Mouse (Mus musculus): ENCODE measurements around the gene Cry1. TPM values are rescaled to one million over a fixed set of nuclear protein-coding genes. Genes with fewer than 3 reads are reported as not detected.

Cry1 gene
- polyA plus RNA-seq (2015; fragmentation: Nextera tagmentation; extraction: Ambion mirVana): 19.8 and 22.1 TPM in 2 replicates

- Histone ChIP-seq H3K27ac (ENCODE audit: low read length) (peak within 1 kb of the TSS; percentile 95), H3K4me2 (ENCODE audit: low read depth, low read length) (peak within 1 kb of the TSS; percentile 93), H3K27me3 (ENCODE audit: control insufficient read depth, insufficient read depth, low read length) (no peaks in the 10 kb centered on the region), H3K4me3 (replicated peaks; ENCODE audit: low read length) (peak within 1 kb of the TSS; percentile 84), H3K9me3 (replicated peaks; ENCODE audit: control insufficient read depth, low read length) (no peaks in the 10 kb centered on the region), H3K9ac (ENCODE audit: low read length) (peak within 1 kb of the TSS; percentile 88), H3K4me1 (ENCODE audit: control insufficient read depth, insufficient read depth, low read length) (peaks cover 12% of the 10 kb centered on the region), H3K36me3 (ENCODE audit: control insufficient read depth, insufficient read depth, low read length) (no peaks in the 10 kb centered on the region)
- under 1% methylated on average over 71 of the region's 75 CpGs for WGBS
- peak; percentile 96 for ATAC-seq (ENCODE audit: insufficient read depth, low FRiP score)
These were observed at the start of gene Cry1 for GRCm38 (mm10) chr10:85184964-85185608. TSS of gene Cry1 (minus strand) at chr10:85185064.

DNA sequence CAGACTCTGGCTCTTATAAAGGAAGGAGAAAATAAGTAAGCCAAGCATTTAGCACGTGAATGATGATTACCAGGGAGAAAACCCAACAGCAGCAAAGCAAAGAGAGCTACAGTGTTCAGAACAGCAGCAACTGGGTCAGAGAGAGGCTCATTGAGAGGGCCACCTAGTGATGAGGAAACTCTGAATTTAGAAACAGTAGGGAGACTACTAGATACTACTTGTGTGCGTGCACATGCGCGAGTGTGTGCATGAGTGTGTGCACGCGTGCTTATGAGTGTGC lies 36.8 kb upstream of the Cry1 start:
- H3K36me3 ChIP-seq (ENCODE audit: control insufficient read depth, insufficient read depth, low read length): no peaks in the 10 kb centered on the region
- no peaks in the 10 kb centered on the region for H3K4me1 ChIP-seq (ENCODE audit: control insufficient read depth, insufficient read depth, low read length)
- no peaks in the 10 kb centered on the region for H3K27me3 ChIP-seq (ENCODE audit: control insufficient read depth, insufficient read depth, low read length)
- H3K9me3 ChIP-seq (replicated peaks; ENCODE audit: control insufficient read depth, low read length): no peaks in the 10 kb centered on the region
- no peak overlapping the region for H3K27ac ChIP-seq (ENCODE audit: low read length)
- 85% methylated on average over 6 of the region's 6 CpGs for WGBS
- H3K4me3 ChIP-seq (replicated peaks; ENCODE audit: low read length): no peak overlapping the region
- ATAC-seq (ENCODE audit: insufficient read depth, low FRiP score): no peak
- H3K4me2 ChIP-seq (ENCODE audit: low read depth, low read length): no peak overlapping the region
- H3K9ac ChIP-seq (ENCODE audit: low read length): no peak overlapping the region

DNA sequence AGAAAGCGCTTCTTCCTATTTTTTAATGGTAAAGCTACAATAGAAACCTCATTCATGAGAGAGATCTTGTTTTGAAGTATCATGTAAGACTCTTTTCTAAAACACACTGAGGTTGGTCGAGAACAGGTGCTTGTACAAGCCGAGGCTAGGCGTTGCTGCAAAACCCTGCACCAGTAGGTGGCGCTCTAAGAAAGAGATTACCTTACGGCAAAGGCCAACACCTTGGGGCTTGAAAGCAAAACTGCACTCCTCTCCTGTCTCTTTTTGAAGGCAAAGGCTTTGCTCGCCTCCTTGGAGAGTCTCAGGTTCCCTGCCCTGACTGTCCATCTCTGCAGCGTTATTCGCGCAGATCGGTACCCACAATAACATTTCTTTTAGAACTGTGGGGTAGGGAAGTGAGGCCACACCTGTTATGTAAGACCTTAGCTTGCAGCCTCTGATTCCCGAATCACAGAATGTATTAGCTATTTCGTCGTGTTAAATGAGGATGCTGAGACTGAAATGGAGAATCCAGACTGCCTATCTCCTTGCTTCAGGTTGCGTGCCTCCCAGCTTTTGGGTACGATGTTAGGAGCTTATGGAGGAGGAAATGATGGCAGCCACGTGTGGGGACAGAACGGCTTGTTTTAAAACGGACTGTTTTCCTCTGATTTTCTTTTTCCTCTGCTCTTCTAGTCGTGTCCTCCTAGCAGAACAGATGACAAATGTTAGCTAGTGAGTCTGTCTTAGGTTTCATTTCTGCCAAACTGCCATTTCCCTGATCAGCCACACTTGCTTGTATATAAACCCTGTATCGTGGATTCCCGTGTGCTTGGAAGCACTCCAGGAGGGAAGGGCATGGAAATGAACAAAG lies 36.3 kb upstream of the Cry1 start:
- H3K9me3 ChIP-seq (replicated peaks; ENCODE audit: control insufficient read depth, low read length): no peaks in the 10 kb centered on the region
- no peak overlapping the region for H3K27ac ChIP-seq (ENCODE audit: low read length)
- H3K27me3 ChIP-seq (ENCODE audit: control insufficient read depth, insufficient read depth, low read length): no peaks in the 10 kb centered on the region
- H3K4me1 ChIP-seq (ENCODE audit: control insufficient read depth, insufficient read depth, low read length): no peaks in the 10 kb centered on the region
- H3K36me3 ChIP-seq (ENCODE audit: control insufficient read depth, insufficient read depth, low read length): no peaks in the 10 kb centered on the region
- no peak overlapping the region for H3K9ac ChIP-seq (ENCODE audit: low read length)
- peak overlapping the region; percentile 15; the same call in 1 of the 2 replicates for H3K4me2 ChIP-seq (ENCODE audit: low read depth, low read length)
- no peak overlapping the region for H3K4me3 ChIP-seq (replicated peaks; ENCODE audit: low read length)
- 30% methylated on average over 22 of the region's 22 CpGs for WGBS
- ATAC-seq (ENCODE audit: insufficient read depth, low FRiP score): no peak

DNA sequence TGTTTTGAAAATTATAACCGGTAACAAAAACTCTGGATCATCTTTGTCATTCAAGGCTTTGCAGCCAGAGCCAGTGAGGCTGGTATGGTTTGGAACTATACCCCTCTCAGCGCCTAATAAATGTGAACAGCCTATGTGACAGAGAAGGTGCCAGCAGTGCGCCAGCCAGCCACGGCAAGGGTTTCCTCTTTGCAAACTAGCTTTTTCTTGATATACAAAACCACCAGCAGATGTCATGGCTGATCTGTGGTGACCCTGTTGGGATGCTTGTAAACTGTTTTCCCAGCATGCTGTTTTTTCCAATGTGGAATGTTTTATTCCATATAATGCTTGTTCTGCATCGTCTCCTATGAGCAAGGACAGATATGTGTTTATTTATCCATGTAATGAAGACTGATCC lies 30.0 kb upstream of the Cry1 start:
- Histone ChIP-seq H3K9ac (ENCODE audit: low read length) (no peak overlapping the region), H3K9me3 (replicated peaks; ENCODE audit: control insufficient read depth, low read length) (no peaks in the 10 kb centered on the region; the same call in 1 of the 2 replicates), H3K4me1 (ENCODE audit: control insufficient read depth, insufficient read depth, low read length) (no peaks in the 10 kb centered on the region), H3K27ac (ENCODE audit: low read length) (no peak overlapping the region), H3K27me3 (ENCODE audit: control insufficient read depth, insufficient read depth, low read length) (no peaks in the 10 kb centered on the region), H3K4me3 (replicated peaks; ENCODE audit: low read length) (no peak overlapping the region), H3K4me2 (ENCODE audit: low read depth, low read length) (no peak overlapping the region), H3K36me3 (ENCODE audit: control insufficient read depth, insufficient read depth, low read length) (no peaks in the 10 kb centered on the region)
- 72% methylated on average over 5 of the region's 5 CpGs for WGBS
- no peak for ATAC-seq (ENCODE audit: insufficient read depth, low FRiP score)

- no peaks in the 10 kb centered on the region for H3K36me3 ChIP-seq (ENCODE audit: control insufficient read depth, insufficient read depth, low read length)
- no peak for ATAC-seq (ENCODE audit: insufficient read depth, low FRiP score)
- H3K4me3 ChIP-seq (replicated peaks; ENCODE audit: low read length): no peak overlapping the region
- H3K27me3 ChIP-seq (ENCODE audit: control insufficient read depth, insufficient read depth, low read length): no peaks in the 10 kb centered on the region
- H3K9me3 ChIP-seq (replicated peaks; ENCODE audit: control insufficient read depth, low read length): no peaks in the 10 kb centered on the region; the same call in 1 of the 2 replicates
- no peak overlapping the region for H3K4me2 ChIP-seq (ENCODE audit: low read depth, low read length)
- no peaks in the 10 kb centered on the region for H3K4me1 ChIP-seq (ENCODE audit: control insufficient read depth, insufficient read depth, low read length)
- H3K9ac ChIP-seq (ENCODE audit: low read length): no peak overlapping the region
- WGBS: 87% methylated on average over 5 of the region's 5 CpGs
- no peak overlapping the region for H3K27ac ChIP-seq (ENCODE audit: low read length)
These were observed 26.8 kb upstream of the Cry1 start for GRCm38 (mm10) chr10:85211673-85212072.

DNA sequence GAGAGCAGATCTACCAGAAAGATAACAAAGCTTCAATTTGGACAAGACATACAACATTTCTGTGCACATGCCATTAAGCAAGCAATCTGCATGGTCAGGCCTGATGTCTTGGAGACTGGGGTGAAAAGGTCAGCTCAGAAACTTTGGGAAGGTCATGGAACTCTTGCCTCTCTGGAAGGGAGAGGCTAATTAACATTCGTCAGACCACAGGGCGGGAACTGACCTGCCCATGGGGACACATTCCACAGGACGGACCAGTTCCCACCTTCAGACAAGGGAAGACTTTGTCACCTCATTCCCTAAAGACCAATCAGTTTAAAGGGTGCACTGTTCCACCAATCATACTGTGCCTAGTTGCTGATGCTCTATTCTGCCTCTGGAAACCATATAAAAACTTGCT lies 25.3 kb upstream of the Cry1 start:
- H3K9ac ChIP-seq (ENCODE audit: low read length): no peak overlapping the region
- H3K27ac ChIP-seq (ENCODE audit: low read length): no peak overlapping the region
- WGBS: 74% methylated on average over 3 of the region's 3 CpGs
- no peak for ATAC-seq (ENCODE audit: insufficient read depth, low FRiP score)
- H3K4me3 ChIP-seq (replicated peaks; ENCODE audit: low read length): no peak overlapping the region
- no peaks in the 10 kb centered on the region for H3K27me3 ChIP-seq (ENCODE audit: control insufficient read depth, insufficient read depth, low read length)
- no peak overlapping the region for H3K4me2 ChIP-seq (ENCODE audit: low read depth, low read length)
- H3K4me1 ChIP-seq (ENCODE audit: control insufficient read depth, insufficient read depth, low read length): no peaks in the 10 kb centered on the region
- H3K9me3 ChIP-seq (replicated peaks; ENCODE audit: control insufficient read depth, low read length): no peaks in the 10 kb centered on the region; the same call in 1 of the 2 replicates
- H3K36me3 ChIP-seq (ENCODE audit: control insufficient read depth, insufficient read depth, low read length): no peaks in the 10 kb centered on the region

DNA sequence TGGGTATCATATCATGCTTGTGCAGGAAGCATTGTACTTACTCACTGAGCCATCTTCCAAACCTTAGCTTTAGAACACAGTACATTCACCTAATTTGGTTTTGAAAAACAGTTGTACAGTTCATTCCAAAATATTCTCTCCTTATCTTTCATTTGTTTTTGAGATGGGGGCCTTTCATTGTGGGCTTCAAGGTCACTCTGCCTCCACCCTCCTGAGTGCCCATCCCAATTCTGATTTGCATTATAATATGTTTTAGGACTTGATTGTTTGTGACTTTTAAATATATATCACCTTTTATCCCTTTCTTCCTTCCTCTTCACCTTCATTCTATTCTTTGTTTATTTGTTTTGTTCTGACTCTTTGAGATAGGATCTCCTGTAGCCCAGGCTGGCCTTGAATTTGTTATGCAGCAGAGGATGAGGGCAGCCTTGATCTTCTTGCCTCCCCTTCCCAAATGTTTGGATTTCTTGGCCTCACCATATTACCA lies 24.3 kb upstream of the Cry1 start:
- H3K9me3 ChIP-seq (replicated peaks; ENCODE audit: control insufficient read depth, low read length): no peaks in the 10 kb centered on the region; the same call in 1 of the 2 replicates
- H3K4me1 ChIP-seq (ENCODE audit: control insufficient read depth, insufficient read depth, low read length): no peaks in the 10 kb centered on the region
- H3K4me2 ChIP-seq (ENCODE audit: low read depth, low read length): no peak overlapping the region
- no peak overlapping the region for H3K9ac ChIP-seq (ENCODE audit: low read length)
- no peaks in the 10 kb centered on the region for H3K27me3 ChIP-seq (ENCODE audit: control insufficient read depth, insufficient read depth, low read length)
- H3K4me3 ChIP-seq (replicated peaks; ENCODE audit: low read length): no peak overlapping the region
- H3K27ac ChIP-seq (ENCODE audit: low read length): no peak overlapping the region
- no peaks in the 10 kb centered on the region for H3K36me3 ChIP-seq (ENCODE audit: control insufficient read depth, insufficient read depth, low read length)
- ATAC-seq (ENCODE audit: insufficient read depth, low FRiP score): no peak

DNA sequence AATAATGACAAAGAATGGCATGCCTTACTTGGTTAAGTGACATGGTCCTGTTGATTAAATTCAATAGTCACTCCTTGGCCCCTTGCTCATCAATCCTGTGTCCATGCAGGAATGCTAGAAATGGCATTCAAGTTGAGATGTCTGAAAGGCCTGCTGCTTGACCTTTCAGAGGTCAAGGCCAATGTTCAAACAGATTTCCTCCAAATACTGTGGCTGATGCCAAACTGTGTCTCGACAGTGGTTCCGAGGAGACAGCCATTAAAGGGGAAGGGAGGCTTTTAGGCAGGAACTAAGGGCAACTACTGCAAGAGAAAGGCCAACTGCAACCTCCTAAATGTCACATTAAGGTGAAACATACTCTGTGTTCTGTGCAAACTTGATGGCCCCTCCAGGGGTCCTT lies 20.5 kb upstream of the Cry1 start:
- Histone ChIP-seq H3K27me3 (ENCODE audit: control insufficient read depth, insufficient read depth, low read length) (no peaks in the 10 kb centered on the region), H3K36me3 (ENCODE audit: control insufficient read depth, insufficient read depth, low read length) (no peaks in the 10 kb centered on the region), H3K4me1 (ENCODE audit: control insufficient read depth, insufficient read depth, low read length) (no peaks in the 10 kb centered on the region), H3K9me3 (replicated peaks; ENCODE audit: control insufficient read depth, low read length) (no peaks in the 10 kb centered on the region), H3K4me3 (replicated peaks; ENCODE audit: low read length) (no peak overlapping the region), H3K4me2 (ENCODE audit: low read depth, low read length) (no peak overlapping the region), H3K9ac (ENCODE audit: low read length) (no peak overlapping the region), H3K27ac (ENCODE audit: low read length) (no peak overlapping the region)
- 40% methylated on average over 2 of the region's 2 CpGs for WGBS
- no peak for ATAC-seq (ENCODE audit: insufficient read depth, low FRiP score)

DNA sequence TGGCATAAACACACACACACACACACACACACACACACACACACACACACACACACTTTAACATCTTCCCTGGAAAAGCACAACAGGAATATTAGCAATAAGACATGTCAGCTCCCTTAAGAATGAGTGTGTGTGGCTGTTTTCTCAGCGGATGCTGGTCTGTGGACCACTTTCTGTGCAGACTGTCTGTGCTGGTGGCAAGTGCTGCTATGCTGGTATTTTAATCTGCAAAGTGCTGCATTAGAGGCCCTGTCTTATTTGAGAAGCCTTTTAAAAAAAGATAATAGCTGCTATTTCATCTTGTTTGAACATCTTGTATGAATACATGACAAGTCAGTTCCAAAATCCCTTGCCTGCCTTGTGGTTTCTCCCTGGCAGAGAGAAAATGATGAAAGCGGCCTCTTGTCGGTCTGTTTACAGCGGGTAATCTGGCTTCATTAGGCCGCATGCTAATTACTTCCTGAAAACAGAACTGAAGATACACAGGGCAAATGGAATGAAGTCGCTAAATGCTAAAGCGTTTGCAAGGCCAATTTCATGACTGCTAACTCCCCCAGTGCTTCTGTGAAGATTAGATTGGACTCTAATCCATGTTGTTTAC lies 19.5 kb upstream of the Cry1 start:
- Histone ChIP-seq H3K4me2 (ENCODE audit: low read depth, low read length) (no peak overlapping the region), H3K9ac (ENCODE audit: low read length) (no peak overlapping the region), H3K4me1 (ENCODE audit: control insufficient read depth, insufficient read depth, low read length) (no peaks in the 10 kb centered on the region), H3K4me3 (replicated peaks; ENCODE audit: low read length) (no peak overlapping the region), H3K9me3 (replicated peaks; ENCODE audit: control insufficient read depth, low read length) (no peaks in the 10 kb centered on the region), H3K36me3 (ENCODE audit: control insufficient read depth, insufficient read depth, low read length) (no peaks in the 10 kb centered on the region), H3K27ac (ENCODE audit: low read length) (no peak overlapping the region), H3K27me3 (ENCODE audit: control insufficient read depth, insufficient read depth, low read length) (no peaks in the 10 kb centered on the region)
- ATAC-seq (ENCODE audit: insufficient read depth, low FRiP score): no peak
- 38% methylated on average over 7 of the region's 7 CpGs for WGBS

Measured in stomach, embryonic 16.5 days (tissue).